Mouse (Mus musculus): Measurements from ENCODE around the gene Ndufs1.

- TF ChIP-seq CTCF (IDR thresholded peaks at IDR 0.05; ENCODE audit: low read depth) (no peak), EP300 (optimal IDR thresholded peaks at IDR 0.05) (no peak)
These were observed 37.0 kb upstream of the Ndufs1 start for GRCm38 (mm10) chr1:63213478-63214270.
